Mouse (Mus musculus) embryo, embryonic 10 days (tissue): ENCODE data around the gene Becn1.

Source experiments
- DNase-seq: peaks from one replicate; pipeline ENCODE4 v3.0.0-alpha.2; 2015; ENCODE audit warnings: low spot score

Becn1 gene

DNA sequence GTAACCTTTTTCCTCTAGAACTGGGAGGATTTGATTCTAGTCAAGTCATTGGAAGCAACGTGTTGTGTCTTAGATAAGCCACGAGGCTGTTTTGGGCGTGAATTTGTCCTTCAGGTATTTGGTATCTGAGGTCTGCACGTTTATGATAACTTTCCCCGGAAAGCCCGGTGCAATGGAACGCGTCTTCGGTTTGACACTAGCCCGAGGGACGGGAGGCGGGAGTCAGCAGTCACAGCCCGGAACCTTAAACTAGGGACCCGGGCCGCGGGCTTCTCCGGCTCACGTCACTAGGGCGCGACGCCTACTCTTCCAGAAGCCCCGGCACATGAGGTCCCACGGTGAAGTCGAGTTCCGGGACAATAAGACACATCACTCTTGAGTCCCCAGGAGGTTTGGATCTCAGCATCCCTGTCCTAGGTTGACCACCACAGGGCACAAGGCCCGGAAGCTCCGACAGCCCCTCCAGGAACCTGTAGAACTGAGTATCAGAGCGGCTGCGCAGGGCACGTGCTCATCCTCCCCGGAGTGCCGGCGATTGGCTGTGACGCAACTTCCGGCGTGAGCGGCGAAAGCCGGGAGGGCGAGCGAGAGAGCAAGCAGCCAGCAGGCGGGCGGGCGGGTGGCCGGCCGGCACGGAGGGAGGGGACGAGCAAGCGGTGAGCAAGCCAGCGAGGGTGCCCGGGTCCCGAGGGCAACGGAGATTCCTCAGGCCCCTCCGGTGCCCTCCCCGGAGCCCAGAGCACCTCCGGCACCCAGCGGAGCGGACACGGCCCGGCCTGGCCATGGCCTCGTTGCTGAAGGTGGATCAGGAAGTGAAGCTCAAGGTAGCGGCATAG is 13.8 kb upstream of the Becn1 start, which contains the start of gene Psme3:
Gene Psme3 (plus strand): TSS at position 549 of the 836 bp plus-strand sequence.
- DNase-seq: peak; percentile 97

DNA sequence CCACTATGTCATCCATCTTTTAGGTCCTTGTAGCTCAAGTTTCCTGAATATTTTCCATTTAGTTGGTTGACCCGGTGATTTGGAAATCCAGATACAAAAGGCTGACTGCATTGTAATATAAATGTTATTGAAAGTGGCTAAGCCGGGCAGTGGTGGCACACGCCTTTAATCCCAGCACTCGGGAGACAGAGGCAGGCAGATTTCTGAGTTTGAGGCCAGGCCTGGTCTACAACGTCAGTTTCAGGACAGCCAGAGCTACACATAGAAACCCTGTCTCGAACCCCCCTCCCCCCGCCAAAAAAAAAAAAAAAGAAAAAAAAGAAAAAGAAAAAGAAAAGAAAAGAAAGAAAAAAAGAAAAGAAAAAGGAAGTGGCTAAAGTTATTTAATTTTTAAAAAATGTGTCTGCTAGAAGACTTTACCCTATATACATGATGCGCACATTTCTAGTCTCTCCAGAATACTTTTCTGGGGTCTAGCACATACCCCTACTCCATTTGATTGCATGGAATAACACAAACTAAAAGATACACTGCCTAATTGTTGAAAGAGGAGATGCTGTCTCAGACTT is 13.1 kb upstream of the Becn1 start:
- no peak for DNase-seq

DNA sequence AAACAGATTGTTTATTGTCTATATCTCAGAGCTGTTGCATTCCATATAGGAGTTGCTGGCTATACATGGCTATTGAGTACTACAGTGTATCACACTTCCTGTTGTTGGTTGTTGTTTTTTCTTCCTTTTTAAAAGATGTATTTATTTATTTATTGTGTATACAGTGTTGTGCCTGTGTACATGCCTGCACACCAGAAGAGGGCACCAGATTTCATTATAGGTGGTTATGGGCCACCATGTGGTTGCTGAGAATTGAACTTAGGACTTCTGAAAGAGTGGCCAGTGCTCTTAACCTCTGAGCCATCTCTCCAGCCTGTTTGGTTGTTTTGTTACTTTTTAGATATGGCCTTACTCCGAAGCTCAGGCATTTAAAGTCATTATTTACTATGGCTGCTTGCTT is 12.5 kb upstream of the Becn1 start:
- DNase-seq: no peak

DNA sequence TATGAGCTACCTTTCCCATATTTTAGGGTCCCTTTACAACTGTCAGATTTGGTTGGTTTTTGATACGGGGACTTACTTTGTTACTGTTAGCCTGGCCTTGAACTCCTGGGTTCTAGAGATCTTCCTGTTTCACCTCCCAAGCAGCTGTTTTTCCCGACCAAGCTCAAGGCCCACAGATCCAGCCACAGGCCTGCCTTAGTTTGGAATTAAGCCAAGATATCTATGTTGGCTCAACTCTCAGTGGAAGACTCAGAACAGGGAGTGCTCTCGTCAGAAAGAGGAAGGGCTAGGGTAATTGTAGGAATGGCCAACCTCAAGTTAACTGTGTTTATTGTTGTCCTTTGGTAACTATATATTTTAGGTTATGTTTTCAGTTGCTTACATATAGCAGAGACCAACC is 10.1 kb upstream of the Becn1 start:
- DNase-seq: no peak

DNA sequence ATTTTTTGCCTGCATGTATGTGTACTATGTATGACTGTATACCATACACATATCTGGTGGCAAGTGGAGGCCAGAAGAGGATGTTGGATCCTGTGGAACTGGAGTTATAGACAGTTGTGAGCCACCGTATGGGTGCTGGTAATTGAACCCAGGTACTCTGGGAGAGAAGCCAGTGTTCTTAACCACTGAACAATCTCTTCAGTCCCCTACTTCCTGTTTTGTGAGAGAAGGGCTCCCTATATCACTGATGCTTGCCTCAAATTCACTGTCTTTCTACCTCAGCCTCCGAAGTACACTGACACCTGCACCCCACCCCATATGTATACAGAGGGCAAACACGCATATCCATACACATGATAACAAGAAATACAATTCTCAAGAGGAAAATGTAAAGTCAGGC is 9.0 kb upstream of the Becn1 start:
- DNase-seq: no peak

DNA sequence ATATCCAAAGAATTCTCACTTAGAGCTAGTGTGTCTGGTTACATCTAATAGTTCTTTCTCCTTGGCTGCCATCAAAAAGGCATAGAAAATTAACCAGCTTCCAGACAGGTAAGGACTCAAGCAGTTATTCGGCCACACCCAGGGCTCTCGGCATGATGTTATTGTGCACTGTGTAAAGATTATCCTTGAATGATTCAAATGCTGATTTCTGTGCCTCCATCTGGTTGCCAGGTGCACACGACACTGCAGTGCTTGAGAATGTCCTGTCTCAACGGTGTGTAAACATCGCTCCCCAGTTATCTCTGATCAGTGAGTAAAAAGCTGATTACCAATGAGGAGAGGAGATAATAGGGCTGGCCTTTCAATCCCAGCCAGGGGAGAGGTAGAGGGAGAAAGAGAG is 5.7 kb upstream of the Becn1 start:
- no peak for DNase-seq

DNA sequence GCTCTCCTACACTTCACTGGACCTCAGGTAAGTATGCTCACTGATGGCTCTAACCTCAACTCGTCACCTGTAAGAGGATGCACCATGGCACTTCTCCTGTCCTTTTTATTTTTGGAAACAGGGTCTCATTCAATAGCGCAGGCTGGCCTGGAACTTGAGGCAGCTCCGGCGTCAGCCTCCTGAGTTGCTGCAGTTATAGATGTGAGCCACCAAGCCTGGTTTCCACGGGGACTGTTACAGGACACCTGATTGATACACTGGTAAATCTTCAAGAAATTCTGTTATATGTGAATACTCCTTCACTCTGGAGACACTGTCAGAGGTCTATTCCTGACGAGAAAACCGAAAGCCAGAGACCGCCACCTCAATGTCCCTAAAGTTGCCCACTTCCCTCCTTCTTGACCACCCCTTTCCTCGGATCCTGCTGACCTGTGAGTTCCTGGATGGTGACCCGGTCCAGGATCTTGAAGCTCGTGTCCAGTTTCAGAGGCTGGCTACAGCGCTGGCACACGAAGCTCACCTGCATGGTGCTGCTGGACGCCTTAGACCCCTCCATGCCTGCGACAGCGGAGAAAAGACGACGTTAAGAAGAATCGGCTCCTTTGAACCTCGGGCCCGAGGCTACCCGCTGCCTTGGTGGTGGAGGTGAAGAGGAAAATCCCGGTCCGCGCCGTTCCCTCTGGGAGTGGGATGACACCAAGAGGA is 635 bp downstream of the Becn1 start:
- DNase-seq: no peak

DNA sequence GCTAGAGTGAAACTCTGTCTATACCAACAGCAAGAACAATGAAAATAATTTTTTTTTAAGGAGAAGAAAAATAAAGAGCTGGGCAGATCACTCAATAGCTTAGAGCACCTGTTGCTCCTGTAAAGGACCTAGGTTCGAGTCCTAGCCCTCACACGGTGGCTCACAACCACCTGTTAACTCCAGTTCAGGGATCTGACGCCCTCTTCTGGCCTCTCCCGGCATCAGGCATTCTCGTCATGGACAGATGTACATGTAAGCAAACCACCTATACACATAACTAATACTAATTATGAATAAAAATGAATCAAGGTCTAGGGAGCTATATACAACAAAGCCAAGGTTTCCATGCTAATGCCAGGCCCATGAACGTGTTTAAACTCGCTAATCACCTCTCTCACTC is 1.2 kb downstream of the Becn1 start:
- no peak for DNase-seq

DNA sequence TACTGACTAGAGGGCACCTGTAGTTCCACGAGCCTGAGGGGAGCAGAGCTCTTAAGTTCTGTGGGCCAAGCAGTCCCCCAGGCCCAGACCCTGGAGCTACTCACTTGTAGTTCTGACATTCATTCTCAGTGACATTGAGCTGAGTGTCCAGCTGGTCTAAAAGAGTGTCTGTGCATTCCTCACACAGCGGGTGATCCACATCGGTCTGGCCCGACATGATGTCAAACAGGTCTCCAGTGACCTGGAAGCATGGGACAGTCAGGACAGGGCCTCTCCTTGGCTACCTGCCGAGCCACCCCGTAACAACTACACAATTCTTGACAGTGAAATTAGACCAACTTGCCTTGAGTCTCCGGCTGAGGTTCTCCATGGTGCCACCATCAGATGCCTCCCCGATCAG is 6.9 kb downstream of the Becn1 start:
- DNase-seq: no peak

DNA sequence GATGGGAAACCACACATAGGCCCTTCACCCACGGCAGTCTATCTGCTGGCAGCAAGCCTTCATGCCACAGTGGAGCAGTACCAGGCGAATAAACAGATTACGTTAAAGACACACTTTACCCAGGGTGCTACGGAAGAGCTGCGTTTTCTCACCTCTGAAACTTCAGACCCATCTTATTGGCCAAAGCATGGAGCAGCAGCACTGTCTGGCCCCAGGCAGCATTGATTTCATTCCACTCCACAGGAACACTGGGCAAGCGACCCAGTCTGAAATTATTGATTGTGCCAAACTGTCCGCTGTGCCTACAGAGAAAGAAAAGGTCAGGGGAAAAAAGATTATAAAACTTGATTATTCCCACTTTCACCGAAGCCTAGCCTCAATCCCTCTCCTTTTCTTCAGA is 10.9 kb downstream of the Becn1 start:
- no peak for DNase-seq

DNA sequence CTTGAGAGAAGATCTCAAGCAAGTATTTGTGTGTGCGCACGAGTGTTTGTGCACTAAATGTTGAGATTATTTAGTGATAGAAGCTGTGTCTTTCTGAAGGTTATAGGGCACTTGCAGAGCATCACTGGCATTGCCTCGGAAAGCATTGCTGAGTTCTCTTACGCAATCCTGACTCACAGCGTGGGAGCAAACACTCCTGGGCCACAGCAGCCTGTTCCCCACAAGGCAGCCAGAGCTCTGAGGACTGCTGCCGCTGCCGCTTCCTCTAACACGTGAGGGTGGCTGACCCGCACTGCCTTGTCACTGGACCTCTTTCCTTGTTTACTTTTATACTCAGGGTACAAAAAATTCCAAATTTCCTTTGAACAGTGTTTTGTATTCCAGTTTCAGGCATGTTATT is 14.8 kb downstream of the Becn1 start:
- no peak for DNase-seq

DNA sequence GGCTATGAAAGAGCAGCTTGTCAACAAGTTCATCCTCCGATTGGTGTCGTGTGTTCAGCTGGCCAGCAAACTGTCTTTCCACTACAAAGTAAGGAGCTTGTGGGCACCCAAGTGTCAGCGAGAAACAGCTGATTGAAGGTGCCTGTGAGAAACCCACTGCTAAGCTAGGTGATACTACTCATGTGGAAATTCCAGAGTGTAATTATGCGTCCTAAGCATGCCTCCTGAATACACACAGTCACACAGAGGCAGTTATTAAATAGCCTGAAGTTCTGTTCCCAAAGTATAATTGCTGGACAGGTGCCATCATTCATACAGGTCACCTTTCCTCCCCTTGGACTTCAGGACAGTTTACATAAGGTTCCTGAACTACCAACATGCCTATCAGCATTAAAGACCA is 18.3 kb downstream of the Becn1 start:
- no peak for DNase-seq

DNA sequence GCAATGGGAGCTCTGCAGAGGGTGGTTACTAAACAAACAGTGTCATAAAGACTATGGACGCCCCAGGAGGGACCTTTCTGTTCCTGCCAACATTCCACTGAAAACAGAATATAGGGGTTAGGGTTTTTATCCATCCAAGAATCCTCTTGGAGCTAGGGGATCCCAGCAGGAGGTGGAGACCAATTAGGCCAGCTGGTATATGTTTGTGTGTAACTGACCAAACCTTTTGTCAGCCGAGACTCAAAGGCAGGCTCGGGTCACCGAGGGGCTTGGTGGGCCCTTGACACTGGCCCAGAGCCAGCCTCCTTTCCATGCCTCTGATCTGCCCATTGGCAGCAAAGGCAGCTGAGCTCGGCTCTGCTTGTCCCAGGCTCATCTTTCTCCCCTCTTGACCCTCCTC is 19.2 kb downstream of the Becn1 start:
- DNase-seq: peak; percentile 40

DNA sequence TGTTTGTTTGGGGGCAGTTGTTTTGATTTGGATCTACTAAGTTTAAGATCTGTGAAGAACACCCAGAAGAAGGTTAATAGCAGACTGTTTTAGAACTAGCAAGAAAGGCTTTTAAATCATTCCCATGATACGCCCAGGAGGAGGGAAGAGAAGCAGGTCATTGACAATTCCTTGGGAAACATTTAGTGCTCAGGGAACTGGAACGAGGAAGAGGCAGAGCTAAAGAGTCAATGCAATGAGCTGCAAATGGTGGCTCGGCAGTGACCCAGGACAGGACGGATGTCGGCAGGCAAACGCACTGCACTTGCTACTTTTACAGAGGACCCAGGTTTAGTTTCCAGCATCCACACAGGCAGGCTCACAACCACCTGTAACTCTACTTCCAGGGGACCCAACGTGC is 21.2 kb downstream of the Becn1 start:
- no peak for DNase-seq

DNA sequence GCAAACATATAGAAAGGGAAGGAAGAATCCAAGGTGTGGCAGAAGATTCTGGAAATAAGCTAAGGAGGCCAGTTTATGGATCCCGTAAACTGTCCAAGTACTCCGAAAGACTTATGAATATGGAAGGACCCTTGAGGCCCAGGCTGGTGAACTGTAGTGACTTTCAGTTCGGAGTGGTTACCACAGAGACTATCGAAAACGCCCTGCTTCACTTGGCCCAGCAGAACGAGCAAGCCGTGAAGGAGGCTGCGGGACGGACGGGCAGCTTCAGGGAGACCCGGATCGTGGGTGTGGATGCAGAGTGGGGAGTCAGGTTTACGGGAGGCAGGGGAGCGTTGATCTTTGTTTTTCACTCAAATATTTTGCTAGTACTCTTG is 22.9 kb downstream of the Becn1 start:
- no peak for DNase-seq

DNA sequence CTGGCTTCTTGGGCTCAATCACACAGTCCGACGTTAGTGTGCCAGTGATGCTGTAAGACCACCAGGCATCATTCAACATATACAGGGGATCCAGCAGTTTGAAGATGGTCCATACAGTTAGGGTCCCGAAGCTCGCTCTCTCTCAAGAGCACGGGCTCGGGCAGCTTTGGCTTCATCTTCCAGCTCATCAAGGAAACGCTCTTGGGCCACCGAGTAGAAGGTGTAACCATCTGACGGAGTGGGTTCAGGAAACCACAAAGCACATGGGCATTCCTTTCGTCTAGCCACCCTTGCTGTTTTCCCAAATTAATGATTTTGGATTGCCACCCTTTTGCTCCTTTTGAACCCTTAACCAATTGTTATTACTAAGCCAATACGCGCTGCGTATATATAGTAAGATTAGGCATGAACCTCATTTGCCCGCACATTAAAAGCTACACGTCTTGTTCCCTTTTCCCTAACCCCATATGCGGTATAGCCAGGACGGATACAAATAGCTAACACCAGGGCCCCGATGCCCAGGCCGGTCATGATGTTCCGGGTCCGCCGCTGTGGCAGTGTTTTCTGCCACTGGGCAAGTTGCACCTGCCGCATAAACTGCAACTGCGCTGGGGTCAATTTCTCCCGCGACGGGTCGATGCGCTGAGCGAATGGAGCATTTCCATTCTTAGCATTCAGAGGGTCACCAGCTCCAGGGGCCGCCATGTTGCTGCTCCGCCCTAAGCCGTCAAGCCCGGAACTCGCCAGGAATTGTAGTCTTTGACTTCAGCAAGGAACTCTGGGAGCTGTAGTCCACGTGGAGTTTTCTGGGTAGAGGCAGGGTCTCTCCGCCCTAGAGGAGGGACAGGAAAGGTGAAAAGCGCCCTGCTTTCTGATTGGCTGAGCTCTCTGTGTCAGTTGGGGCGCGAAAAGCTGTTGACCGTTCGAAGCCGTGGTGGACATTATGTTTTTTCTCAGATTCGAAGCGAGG is 23.6 kb downstream of the Becn1 start, which contains the start of the genes Cntd1 and Coa3:
Gene Cntd1 (plus strand): TSS at position 790 of the 970 bp plus-strand sequence.
Gene Coa3 (minus strand): TSS at position 892 of the 970 bp plus-strand sequence.
- DNase-seq: peak; percentile 97

DNA sequence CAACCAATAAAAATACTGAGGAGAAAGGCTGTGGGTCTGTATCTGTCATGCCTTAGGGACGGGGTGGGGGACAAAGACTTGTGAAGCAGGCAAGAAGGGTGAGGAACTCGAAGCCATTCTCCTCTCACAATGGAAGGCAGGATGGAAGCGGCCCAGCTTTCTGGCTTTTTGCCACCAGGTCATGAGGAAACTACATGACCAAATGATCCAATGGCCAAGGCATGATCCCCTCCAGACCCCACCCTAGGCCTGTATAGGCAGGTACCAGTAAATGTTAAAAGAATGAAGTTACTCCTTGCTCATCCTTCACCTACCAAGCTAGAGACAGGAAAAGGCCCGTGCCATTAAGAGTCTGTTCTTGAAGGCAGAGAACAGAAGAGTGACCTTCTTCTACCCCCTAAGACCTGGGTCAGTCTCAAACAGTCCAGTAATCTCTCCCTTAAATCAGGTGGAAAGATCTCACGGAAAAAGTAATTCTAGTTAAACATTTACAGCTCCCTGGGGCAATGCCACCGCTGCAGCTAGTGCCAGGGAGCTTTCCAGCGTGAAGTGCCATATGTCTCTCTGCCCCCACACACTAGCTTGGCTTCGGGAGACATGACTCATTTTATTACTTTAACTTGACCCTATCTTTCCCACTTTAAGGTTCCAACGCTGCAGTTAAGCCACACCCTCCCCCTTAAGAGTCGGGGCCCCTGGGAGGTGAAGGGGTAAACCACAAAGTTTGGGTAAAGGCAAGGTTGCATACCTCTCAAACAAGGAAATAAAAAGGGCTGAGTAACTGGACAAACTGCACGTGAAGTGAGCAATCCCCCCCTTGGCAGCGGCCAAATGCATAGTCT is 24.5 kb downstream of the Becn1 start:
- no peak for DNase-seq

DNA sequence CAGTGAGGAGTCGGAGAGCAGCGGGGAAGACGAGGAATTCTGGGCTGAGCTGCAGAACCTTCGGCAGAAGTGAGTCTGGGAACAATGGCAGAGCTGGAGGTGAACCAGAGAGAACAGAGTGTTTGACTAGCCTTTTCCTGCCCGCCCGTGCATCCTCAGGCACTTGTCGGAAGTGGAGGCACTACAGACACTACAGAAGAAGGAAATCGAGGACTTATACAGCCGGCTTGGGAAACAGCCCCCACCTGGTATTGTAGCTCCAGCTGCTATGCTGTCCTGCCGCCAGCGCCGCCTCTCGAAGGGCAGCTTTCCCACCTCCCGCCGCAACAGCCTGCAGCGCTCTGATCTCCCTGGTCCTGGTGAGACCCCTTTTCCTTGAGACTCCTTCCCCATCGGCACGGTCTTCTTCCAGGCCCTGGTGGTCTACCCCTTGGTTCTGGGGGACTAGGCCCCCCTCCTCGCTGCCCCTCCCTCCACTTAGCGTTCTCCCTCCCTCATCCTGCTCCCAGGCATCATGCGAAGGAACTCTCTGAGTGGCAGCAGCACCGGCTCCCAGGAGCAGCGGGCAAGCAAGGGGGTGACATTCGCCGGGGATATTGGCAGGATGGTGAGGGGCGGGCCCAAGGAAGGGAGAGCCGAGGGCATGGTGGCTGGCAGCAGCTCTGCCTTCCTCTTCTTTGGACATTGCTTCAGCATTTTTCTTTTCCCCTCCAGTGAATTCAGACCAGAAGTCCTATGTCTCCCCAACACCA is 25.6 kb downstream of the Becn1 start:
- DNase-seq: peak; percentile 20

DNA sequence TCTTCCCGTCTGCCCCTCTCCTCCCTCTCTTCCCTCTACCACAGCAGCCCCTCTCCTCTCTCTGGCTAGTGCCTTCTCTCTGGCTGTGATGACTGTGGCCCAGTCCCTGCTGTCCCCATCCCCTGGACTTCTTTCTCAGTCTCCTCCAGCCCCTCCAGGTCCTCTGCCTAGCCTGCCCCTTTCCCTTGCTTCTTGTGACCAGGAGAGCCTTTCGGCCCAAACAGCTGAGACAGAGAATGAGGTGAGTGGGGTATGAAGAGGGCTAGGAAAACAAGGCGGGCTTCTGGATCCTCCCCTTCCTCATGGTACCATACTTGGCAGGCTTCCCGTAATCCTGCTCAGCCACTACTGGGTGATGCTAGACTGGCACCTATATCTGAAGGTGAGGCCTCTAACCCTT is 26.8 kb downstream of the Becn1 start:
- no peak for DNase-seq

DNA sequence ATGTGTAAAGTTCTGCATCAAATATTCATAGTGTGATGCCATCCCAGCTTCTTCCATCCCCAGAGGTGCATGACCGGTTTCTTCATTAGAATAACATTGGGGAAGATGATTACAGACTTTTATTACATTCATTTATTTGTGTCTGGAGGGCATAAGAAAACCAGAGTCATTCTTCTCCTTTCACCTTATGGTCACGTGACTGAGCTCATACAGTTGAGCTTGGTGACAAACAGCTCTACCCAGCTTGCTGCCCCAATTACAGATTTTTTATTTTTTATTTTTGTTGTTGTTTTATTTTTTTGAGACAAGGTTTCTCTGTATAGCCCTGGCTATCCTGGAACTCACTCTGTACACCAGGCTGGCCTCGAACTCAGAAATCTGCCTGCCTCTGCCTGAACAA is 29.6 kb downstream of the Becn1 start:
- DNase-seq: no peak
